17 mouse cellular contexts compared by ENCODE assay signal in the genomic region with DNA sequence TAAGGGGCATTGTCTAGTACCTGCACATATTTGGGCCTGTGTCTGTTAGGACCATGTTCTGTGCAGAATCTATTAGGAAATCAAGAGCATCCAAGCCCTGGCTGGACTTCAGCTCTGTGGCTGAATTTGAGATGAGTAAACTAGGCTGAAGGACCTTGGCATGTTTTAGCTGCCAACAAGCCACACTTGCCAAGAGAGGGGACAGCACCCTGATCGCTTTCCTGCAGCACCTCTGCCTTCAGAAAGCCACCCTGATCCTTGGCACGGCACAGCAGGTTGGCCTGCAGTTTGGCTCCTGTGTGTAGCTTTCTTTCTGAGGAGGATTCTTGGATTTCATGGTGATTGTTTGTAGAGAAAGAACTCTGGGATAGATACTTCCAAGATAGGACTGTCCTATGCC. TPM values are rescaled to one million over a fixed set of nuclear protein-coding genes. Genes with fewer than 3 reads are reported as not detected.
DNase-seq lines count a peak whose midpoint lies in the region; TF ChIP-seq lines count a peak whose summit lies in the region.
"Had no signal": no experiment of that assay in that cellular context is flagged by ENCODE, and none has a peak within 500 bp of the region (broad histone marks: within the 10 kb centered on the region; RNA-seq: fewer than 3 reads in every experiment).

No protein-coding gene starts in this region.

- no peaks in the 10 kb centered on the region for H3K36me3 ChIP-seq in small intestine, adult 2 months (ENCODE audit: control insufficient read depth, insufficient read depth, low read length)
- H3K36me3 ChIP-seq: embryonic facial prominence, embryonic 10.5 days; forebrain, embryonic 12.5 days; heart, embryonic 15.5 days had no signal

- H3K27ac ChIP-seq in gastrocnemius, adult 2 months, result no peak overlapping the region
- peak overlapping the region; percentile 11; the same call in 1 of the 2 replicates for H3K27ac ChIP-seq in small intestine, adult 2 months (ENCODE audit: insufficient read depth, low read depth, low read length)
- H3K27ac ChIP-seq: embryonic facial prominence, embryonic 10.5 days; forebrain, embryonic 12.5 days; heart, embryonic 15.5 days; macrophage had no signal

- peak; percentile 28 for DNase-seq in gastrocnemius, adult 2 months
- DNase-seq in gastrocnemius, postnatal 25 days, result no peak
- DNase-seq in lung, adult 18-20 months, result peak; percentile 57 to 70
- no peak for DNase-seq in lung, adult 2 months
- DNase-seq in adrenal gland, postnatal 14 days, result peak; percentile 65
- DNase-seq in heart, postnatal 14 days, result no peak
- DNase-seq: cerebellum, postnatal 25 days; gastrocnemius, postnatal 10 days; heart, adult 18-20 months; kidney, adult 18-20 months; retina, postnatal 1 day; thymus, adult 2 months had no signal

- H3K4me1 ChIP-seq in lung, adult 2 months (ENCODE audit: control insufficient read depth, insufficient read depth, low read length), result no peaks in the 10 kb centered on the region; the same call in 1 of the 2 replicates
- peaks cover 17% of the 10 kb centered on the region; the same call in 1 of the 2 replicates for H3K4me1 ChIP-seq in small intestine, adult 2 months (ENCODE audit: control insufficient read depth, insufficient read depth, insufficient read length, low read length)

- WGBS in lung, adult 2 months, result 70% methylated on average over 2 of the region's 2 CpGs
- WGBS in small intestine, adult 2 months, result 44% methylated on average over 2 of the region's 2 CpGs

- TF ChIP-seq CTCF in gastrocnemius, adult 2 months (IDR thresholded peaks at IDR 0.05), result no peak
- TF ChIP-seq CTCF in lung, adult 2 months (IDR thresholded peaks at IDR 0.05; ENCODE audit: insufficient read depth, low read length), result no peak
- no peak for TF ChIP-seq CTCF in small intestine, adult 2 months (IDR thresholded peaks at IDR 0.05; ENCODE audit: extremely low read depth, insufficient read length, insufficient replicate concordance, low read depth, low read length)

- no peak overlapping the region for H3K4me3 ChIP-seq in gastrocnemius, adult 2 months
- H3K4me3 ChIP-seq in lung, adult 2 months (replicated peaks; ENCODE audit: extremely low read depth, low read depth, low read length), result no peak overlapping the region
- no peak overlapping the region for H3K4me3 ChIP-seq in small intestine, adult 2 months (ENCODE audit: low read depth, low read length)
- H3K4me3 ChIP-seq: embryonic facial prominence, embryonic 10.5 days; forebrain, embryonic 12.5 days; heart, embryonic 15.5 days had no signal

- intact Hi-C loops in gastrocnemius, adult 2 months (cut with DNase I), result loop anchor here (5.0 kb wide), 1 partner anchor 36 kb away; no protein-coding TSS in a partner anchor
- intact Hi-C loops in heart, postnatal 14 days (cut with DNase I), result loop anchor here (2.0 kb wide), 1 partner anchor 37 kb away; no protein-coding TSS in a partner anchor

- no peaks in the 10 kb centered on the region for H3K27me3 ChIP-seq in small intestine, adult 2 months (ENCODE audit: control insufficient read depth, insufficient read depth, low read length)
- H3K27me3 ChIP-seq: heart, embryonic 15.5 days had no signal

- no peak for TF ChIP-seq POLR2A in lung, adult 2 months (IDR thresholded peaks at IDR 0.05; ENCODE audit: borderline replicate concordance, extremely low read depth, low read depth, low read length)
- TF ChIP-seq POLR2A in small intestine, adult 2 months (IDR thresholded peaks at IDR 0.05; ENCODE audit: low read depth, low read length), result no peak

RNA-seq across cellular contexts. Expression of gene Myo1d, which starts 1.7 kb away (rescaled TPM):
- total RNA-seq in gastrocnemius, adult 2 months (2021), result 1 to 10 TPM; 2.7 to 5.3 TPM
- total RNA-seq in gastrocnemius, postnatal 25 days (2021), result 1 to 10 TPM; 3.0 to 3.9 TPM
- 69.4 and 80.4 TPM in 2 replicates for polyA plus RNA-seq in lung, adult 2 months (2012; rRNA removed)
- total RNA-seq in adrenal gland, postnatal 14 days (2021), result 46.3 and 47.1 TPM in 2 replicates
- 66.0 and 139 TPM in 2 replicates for polyA plus RNA-seq in small intestine, adult 2 months (2012; rRNA removed)
- total RNA-seq in heart, postnatal 14 days (2021), result 10 to 100 TPM; 13.0 to 14.6 TPM

RNA-seq across cellular contexts. Expression of gene Tmem98, which starts 28.4 kb away (rescaled TPM):
- 1 to 10 TPM in 1 of 2 experiments, under 1 TPM in 1; 0.87 to 1.3 TPM for total RNA-seq in gastrocnemius, adult 2 months (2021)
- 1 to 10 TPM; 2.5 TPM for total RNA-seq in gastrocnemius, postnatal 25 days (2021)
- 62.4 and 74.1 TPM in 2 replicates for polyA plus RNA-seq in lung, adult 2 months (2012; rRNA removed)
- 32.9 and 34.5 TPM in 2 replicates for total RNA-seq in adrenal gland, postnatal 14 days (2021)
- 100 and 209 TPM in 2 replicates for polyA plus RNA-seq in small intestine, adult 2 months (2012; rRNA removed)
- total RNA-seq in heart, postnatal 14 days (2021), result 10 to 100 TPM; 17.7 to 18.6 TPM
- polyA plus RNA-seq: macrophage had no signal

Comparison
In these comparisons a context has a peak if more than half of its experiments do, and no peak if none do; other contexts are left out.
1. DNase-seq: peak in gastrocnemius, adult 2 months (single experiment), lung, adult 18-20 months (2 of 2) and adrenal gland, postnatal 14 days (single experiment); none in gastrocnemius, postnatal 25 days (single experiment), lung, adult 2 months (single experiment) and heart, postnatal 14 days (0 of 2).